ENCODE assay signal across 8 mouse cellular contexts in the genomic region with DNA sequence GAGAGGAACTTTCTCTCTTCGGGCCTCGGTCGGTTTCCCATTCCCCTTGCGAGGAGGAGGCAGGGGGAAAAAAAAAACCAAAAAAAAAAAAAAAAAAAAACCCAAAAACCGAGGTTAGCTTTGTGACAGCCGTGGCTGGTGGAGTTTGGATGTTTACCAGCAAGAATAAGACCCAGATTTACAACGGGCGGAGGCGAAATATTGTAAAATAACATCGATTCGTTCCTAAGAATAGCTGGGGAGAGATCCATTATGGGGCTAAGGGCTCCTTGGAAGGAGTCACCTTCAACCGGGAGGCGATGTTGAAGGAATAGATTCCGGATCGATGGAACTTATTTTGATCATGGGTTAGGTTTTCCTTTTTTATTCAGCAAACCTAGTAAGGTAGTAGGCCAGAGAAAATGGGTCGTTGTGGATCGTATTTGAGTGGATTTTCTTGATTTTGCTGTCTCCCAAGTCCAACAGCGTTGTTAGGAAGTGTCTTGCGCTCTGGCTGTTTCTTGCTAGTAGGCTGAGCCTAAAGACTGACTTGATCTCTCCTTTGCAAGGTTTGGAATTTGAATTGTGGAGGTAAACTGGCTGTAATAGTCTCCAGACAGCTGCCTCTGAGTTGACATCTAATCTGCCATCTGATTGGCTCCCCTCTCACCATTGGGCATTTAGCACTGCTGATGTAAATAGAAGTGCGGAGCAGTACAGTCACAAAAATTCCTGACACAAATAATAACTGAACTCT. TPM values are rescaled to one million over a fixed set of nuclear protein-coding genes. Genes with fewer than 3 reads are reported as not detected.
DNase-seq lines count a peak whose midpoint lies in the region; ATAC-seq and TF ChIP-seq lines count a peak whose summit lies in the region.

No protein-coding gene starts in this region.

- H3K4me1 ChIP-seq in G1E (ENCODE audit: insufficient read depth, low read depth, low read length), result peaks cover 19% of the 10 kb centered on the region
- 0 out of 2 replicates have a peak, but pooled peaks cover 4% of the 10 kb centered on the region for H3K4me1 ChIP-seq in embryonic facial prominence, embryonic 11.5 days (ENCODE audit: control insufficient read depth, insufficient read depth, low read length)
- peaks cover 41% of the 10 kb centered on the region for H3K4me1 ChIP-seq in hindbrain, embryonic 13.5 days (replicated peaks)
- peaks cover 21% of the 10 kb centered on the region for H3K4me1 ChIP-seq in liver, embryonic 11.5 days (replicated peaks; ENCODE audit: control insufficient read depth, insufficient read depth, low read length)

- peak overlapping the region; percentile 100 for H3K27ac ChIP-seq in embryonic facial prominence, embryonic 11.5 days (replicated peaks; ENCODE audit: low read depth, low read length)
- peak overlapping the region; percentile 100 for H3K27ac ChIP-seq in hindbrain, embryonic 13.5 days
- H3K27ac ChIP-seq in liver, embryonic 11.5 days (ENCODE audit: low read depth, low read length), result peak overlapping the region; percentile 99

- 0% methylated on average over 20 of the region's 20 CpGs for WGBS in embryonic facial prominence, embryonic 11.5 days
- WGBS in hindbrain, embryonic 13.5 days, result 0% methylated on average over 20 of the region's 20 CpGs
- WGBS in liver, embryonic 11.5 days, result under 1% methylated on average over 20 of the region's 20 CpGs

- TF ChIP-seq CTCF in G1E (IDR thresholded peaks at IDR 0.05; ENCODE audit: low read depth, low read length), result no peak

- no peaks in the 10 kb centered on the region for H3K9me3 ChIP-seq in G1E (replicated peaks)
- no peaks in the 10 kb centered on the region for H3K9me3 ChIP-seq in embryonic facial prominence, embryonic 11.5 days (replicated peaks; ENCODE audit: control insufficient read depth, low read length)
- no peaks in the 10 kb centered on the region for H3K9me3 ChIP-seq in hindbrain, embryonic 13.5 days
- H3K9me3 ChIP-seq in liver, embryonic 11.5 days (ENCODE audit: control insufficient read depth, low read length), result no peaks in the 10 kb centered on the region

- H3K36me3 ChIP-seq in G1E (replicated peaks), result peaks cover 15% of the 10 kb centered on the region
- no peaks in the 10 kb centered on the region for H3K36me3 ChIP-seq in embryonic facial prominence, embryonic 11.5 days (replicated peaks; ENCODE audit: control insufficient read depth, insufficient read depth, low read depth, low read length)
- no peaks in the 10 kb centered on the region for H3K36me3 ChIP-seq in hindbrain, embryonic 13.5 days
- no peaks in the 10 kb centered on the region for H3K36me3 ChIP-seq in liver, embryonic 11.5 days (ENCODE audit: control insufficient read depth, insufficient read depth, low read length)

- peak overlapping the region; percentile 61 for H3K4me2 ChIP-seq in embryonic facial prominence, embryonic 11.5 days (ENCODE audit: low read depth, low read length)
- peak overlapping the region; percentile 69 for H3K4me2 ChIP-seq in hindbrain, embryonic 13.5 days
- peak overlapping the region; percentile 74 for H3K4me2 ChIP-seq in liver, embryonic 11.5 days

- ATAC-seq in G1E (ENCODE audit: extremely low read depth, insufficient number of reproducible peaks, low FRiP score, poor library complexity, severe bottlenecking), result peak; percentile 43; the same call in 1 of the 2 replicates
- no peak for ATAC-seq in embryonic facial prominence, embryonic 11.5 days (replicated peaks; ENCODE audit: insufficient number of reproducible peaks, low FRiP score, low TSS enrichment, low read depth)
- no peak for ATAC-seq in hindbrain, embryonic 13.5 days (ENCODE audit: low FRiP score)
- no peak for ATAC-seq in liver, embryonic 11.5 days (replicated peaks; ENCODE audit: low FRiP score)

- DNase-seq in heart, adult 9 months (ENCODE audit: low spot score in 2 of 2), result peak; percentile 14 to 36
- DNase-seq in heart, adult 11 months, result no peak
- DNase-seq in G1E (ENCODE audit: low spot score), result peak; percentile 51
- peak; percentile 82 for DNase-seq in embryonic facial prominence, embryonic 11.5 days (ENCODE audit: low spot score)
- no peak for DNase-seq in liver, embryonic 11.5 days (ENCODE audit: low spot score)
- peak; percentile 52 for DNase-seq in neural tube, embryonic 10.5 days (ENCODE audit: extremely low spot score, low spot score)
- DNase-seq in testis, postnatal 10 days (ENCODE audit: low spot score), result no peak

- H3K9ac ChIP-seq in embryonic facial prominence, embryonic 11.5 days (replicated peaks; ENCODE audit: low read length), result peak overlapping the region; percentile 100
- peak overlapping the region; percentile 100 for H3K9ac ChIP-seq in hindbrain, embryonic 13.5 days
- peak overlapping the region; percentile 99 for H3K9ac ChIP-seq in liver, embryonic 11.5 days (ENCODE audit: low read depth, low read length)

- peak overlapping the region; percentile 82 for H3K4me3 ChIP-seq in G1E (ENCODE audit: low read depth, low read length)
- H3K4me3 ChIP-seq in embryonic facial prominence, embryonic 11.5 days (ENCODE audit: low read depth, low read length), result peak overlapping the region; percentile 98
- H3K4me3 ChIP-seq in hindbrain, embryonic 13.5 days, result peak overlapping the region; percentile 85
- peak overlapping the region; percentile 97 for H3K4me3 ChIP-seq in liver, embryonic 11.5 days (ENCODE audit: low read depth, low read length)

- H3K27me3 ChIP-seq in G1E (ENCODE audit: insufficient read depth, low read length), result no peaks in the 10 kb centered on the region
- H3K27me3 ChIP-seq in embryonic facial prominence, embryonic 11.5 days (ENCODE audit: control insufficient read depth, insufficient read depth, low read length), result no peaks in the 10 kb centered on the region
- no peaks in the 10 kb centered on the region for H3K27me3 ChIP-seq in hindbrain, embryonic 13.5 days
- H3K27me3 ChIP-seq in liver, embryonic 11.5 days (replicated peaks; ENCODE audit: control insufficient read depth, insufficient read depth, low read length), result no peaks in the 10 kb centered on the region

RNA-seq across cellular contexts. Expression of a gene that starts 2.9 kb away (rescaled TPM):
- total RNA-seq in G1E (2014; fragmentation: Nextera tagmentation) (37.0 and 49.1 TPM in 2 replicates), G1E (2017) (11.6 and 12.2 TPM in 2 replicates)
- polyA plus RNA-seq in G1E (2012), result 32.4 and 45.0 TPM in 2 replicates
- 12.5 and 12.9 TPM in 2 replicates for polyA plus RNA-seq in embryonic facial prominence, embryonic 11.5 days (2014; fragmentation: Nextera tagmentation; extraction: Ambion mirVana)
- polyA plus RNA-seq in hindbrain, embryonic 13.5 days (2015; fragmentation: Nextera tagmentation; extraction: Ambion mirVana), result 14.8 and 16.1 TPM in 2 replicates
- polyA plus RNA-seq in liver, embryonic 11.5 days (2014; fragmentation: Nextera tagmentation; extraction: Ambion mirVana), result 8.1 and 9.1 TPM in 2 replicates

Comparison
In these comparisons a context has a peak if more than half of its experiments do, and no peak if none do; other contexts are left out.
1. DNase-seq: peak in heart, adult 9 months (2 of 2), G1E (single experiment), embryonic facial prominence, embryonic 11.5 days (single experiment) and neural tube, embryonic 10.5 days (single experiment); none in heart, adult 11 months (single experiment), liver, embryonic 11.5 days (single experiment) and testis, postnatal 10 days (single experiment).
2. Peak in every context shown above with its lines, with median percentiles within 50 percentile points of each other: H3K4me3 ChIP-seq, H3K27ac ChIP-seq, H3K4me2 ChIP-seq and H3K9ac ChIP-seq.